Mouse (Mus musculus) ES-E14 (cell line): ENCODE data around the gene Treh. TPM values are rescaled to one million over a fixed set of nuclear protein-coding genes. Genes with fewer than 3 reads are reported as not detected.

Source experiments
- DNase-seq: peaks from one replicate; pipeline ENCODE4 v3.0.0-alpha.2; 2013; ENCODE audit warnings: low read depth, low spot score
- H3K27ac ChIP-seq: 2 replicates; pipeline ENCODE4 v1.5.1; 2012; ENCODE audit warnings: low read depth, mild to moderate bottlenecking, low read length, moderate library complexity, mixed read lengths; ENCODE audit not compliant: poor library complexity, insufficient read depth, severe bottlenecking
- H3K36me3 ChIP-seq: 2 replicates; pipeline ENCODE4 v1.6.1; 2012; ENCODE audit warnings: mild to moderate bottlenecking, low read length, moderate library complexity, mixed read lengths; ENCODE audit not compliant: control insufficient read depth, poor library complexity, insufficient read depth, severe bottlenecking
- H3K4me1 ChIP-seq, 2 experiments: fragments of 150-350 bp in 1 of 2; sonication (generic) in 1 of 2; 2 replicates each; pipeline ENCODE4 v1.6.1; 2012; ENCODE audit warnings: low read length in 2 of 2, mild to moderate bottlenecking in 1 of 2, mixed read lengths in 1 of 2; ENCODE audit not compliant: control insufficient read depth in 2 of 2, insufficient read depth in 2 of 2, poor library complexity in 1 of 2
- H3K4me3 ChIP-seq, 2 experiments: fragments of 150-350 bp in 1 of 2; sonication (generic) in 1 of 2; 2 replicates each; pipeline ENCODE4 v1.5.1; 2012; ENCODE audit warnings: low read length in 2 of 2, low read depth in 1 of 2, mild to moderate bottlenecking in 1 of 2, mixed read lengths in 1 of 2; ENCODE audit not compliant: insufficient read depth in 1 of 2, poor library complexity in 1 of 2, severe bottlenecking in 1 of 2
- H3K9ac ChIP-seq: 2 replicates; pipeline ENCODE4 v1.6.1; 2012; ENCODE audit warnings: low read depth, mild to moderate bottlenecking, low read length, mixed read lengths; ENCODE audit not compliant: poor library complexity, insufficient read depth, severe bottlenecking
- H3K9me3 ChIP-seq: fragments of 150-350 bp; sonication (generic); 2 replicates; pipeline ENCODE4 v1.6.1; 2012; ENCODE audit warnings: low read depth, mild to moderate bottlenecking, low read length; ENCODE audit not compliant: control insufficient read depth, insufficient read depth
- CHD2 ChIP-seq: IDR thresholded peaks from 2 replicates; pipeline ENCODE4 v1.6.1; 2014; ENCODE audit warnings: mild to moderate bottlenecking, low read depth, low read length, inconsistent platforms
- HCFC1 ChIP-seq: IDR thresholded peaks from 2 replicates; pipeline ENCODE4 v1.6.1; 2012; ENCODE audit warnings: low read length, inconsistent platforms, borderline replicate concordance; ENCODE audit not compliant: insufficient read depth
- MAFK ChIP-seq: IDR thresholded peaks from 2 replicates; pipeline ENCODE4 v1.6.1; 2014; ENCODE audit warnings: mild to moderate bottlenecking, low read depth, low read length, inconsistent platforms; ENCODE audit not compliant: insufficient read depth
- ZC3H11A ChIP-seq: IDR thresholded peaks from 2 replicates; pipeline ENCODE4 v1.6.1; 2012; ENCODE audit warnings: low read depth, mild to moderate bottlenecking, inconsistent platforms, low read length, borderline replicate concordance
- ZNF384 ChIP-seq: IDR thresholded peaks from 2 replicates; pipeline ENCODE4 v1.6.1; 2012; ENCODE audit warnings: low read depth, low read length, inconsistent platforms
- in situ Hi-C, 2 experiments: fragments of 600-800 bp; cut with MboI; formaldehyde crosslinking; loops; one replicate each; pipeline ENCODE4 v1.15.1; 2025; ENCODE audit warnings: low sequenced_read_pairs in 2 of 2, inconsistent platforms in 1 of 2; ENCODE audit not compliant: unreplicated experiment in 2 of 2
- total RNA-seq: library from RNA; depleted of rRNA; stranded (reverse); fragments of 300-350 nt; gene quantifications from 2 replicates; pipeline ENCODE4 v1.2.3, GENCODE M21; 2012

The Treh gene
- total RNA-seq, 1 experiment: not detected

DNA sequence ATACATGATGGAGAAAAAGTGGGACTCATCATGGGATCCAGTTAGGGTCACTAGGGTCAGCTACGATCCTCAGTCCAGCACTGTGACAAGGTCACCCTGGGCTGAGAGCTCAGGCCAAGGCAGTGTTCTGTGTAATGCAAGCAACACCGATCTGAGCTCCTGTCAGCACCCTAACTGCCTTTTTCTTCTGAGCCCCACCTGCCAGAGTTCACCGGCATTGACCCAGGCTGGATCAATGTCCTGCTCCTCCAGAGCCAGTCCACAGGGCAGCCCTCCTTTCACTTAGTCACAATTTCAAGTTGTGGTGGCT is 48.8 kb downstream of the Treh start:
- H3K9ac ChIP-seq: no peak overlapping the region
- no peak for TF ChIP-seq MAFK
- TF ChIP-seq ZNF384: no peak
- no peak for TF ChIP-seq ZC3H11A
- no peak for TF ChIP-seq HCFC1
- no peak for TF ChIP-seq CHD2
- H3K4me1 ChIP-seq: peaks cover 0 to 12% of the 10 kb centered on the region in 2 experiments; a peak in 2 of 4 replicates
- H3K36me3 ChIP-seq: no peaks in the 10 kb centered on the region
- H3K9me3 ChIP-seq: no peaks in the 10 kb centered on the region
- H3K27ac ChIP-seq: no peak overlapping the region
- in situ Hi-C loops: no loop called here
- DNase-seq: no peak
- no peak overlapping the region for H3K4me3 ChIP-seq

DNA sequence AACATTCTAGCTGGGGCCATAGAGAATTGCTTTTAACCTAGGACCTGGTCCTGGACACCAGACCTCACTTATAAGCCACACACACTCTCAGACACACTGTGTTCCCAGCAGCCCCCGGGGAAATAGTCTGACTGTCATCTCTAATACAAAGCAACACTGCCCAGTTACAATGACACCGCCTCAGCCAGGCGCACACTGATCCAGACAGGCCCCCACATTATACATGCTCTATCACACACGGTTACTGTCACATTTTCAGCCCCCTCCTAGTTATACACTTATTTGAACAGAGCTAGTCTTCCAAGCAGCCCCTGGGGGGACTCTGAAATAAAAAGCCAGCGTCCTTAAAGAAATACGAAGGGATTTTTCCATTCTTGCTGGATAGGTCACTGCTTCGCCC is 49.5 kb downstream of the Treh start:
- TF ChIP-seq HCFC1 (no peak), MAFK (no peak), CHD2 (no peak), ZNF384 (no peak)
- in situ Hi-C loops: no loop called here
- Histone ChIP-seq H3K9me3 (no peaks in the 10 kb centered on the region), H3K36me3 (no peaks in the 10 kb centered on the region), H3K9ac (no peak overlapping the region), H3K4me3 (no peak overlapping the region), H3K4me1 (peaks cover 2 to 12% of the 10 kb centered on the region in 2 experiments; a peak in 2 of 4 replicates), H3K27ac (no peak overlapping the region)
- no peak for DNase-seq

DNA sequence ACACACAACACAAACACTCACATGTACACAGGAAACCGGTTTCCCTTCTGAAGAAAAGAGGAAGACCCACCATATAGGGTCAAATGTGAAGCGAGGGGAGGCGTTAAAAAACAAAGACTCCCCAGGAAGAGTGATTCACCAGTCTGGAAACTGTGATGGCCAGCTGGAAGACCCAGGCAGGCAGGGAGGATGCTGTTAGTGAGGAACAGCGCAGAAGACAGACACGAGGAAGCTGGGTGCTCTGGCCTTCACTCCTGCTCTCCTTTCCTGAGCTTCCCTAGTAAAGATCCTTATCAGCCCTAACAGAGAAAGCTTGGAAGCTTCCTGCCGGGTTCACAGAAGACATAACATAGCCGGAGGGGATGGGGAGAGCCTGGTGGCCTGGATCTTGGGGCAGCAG is 50.0 kb downstream of the Treh start:
- in situ Hi-C loops: no loop called here
- no peak overlapping the region for H3K4me3 ChIP-seq
- no peaks in the 10 kb centered on the region for H3K36me3 ChIP-seq
- no peak overlapping the region for H3K9ac ChIP-seq
- no peaks in the 10 kb centered on the region for H3K9me3 ChIP-seq
- DNase-seq: no peak
- H3K4me1 ChIP-seq: peaks cover 2 to 12% of the 10 kb centered on the region in 2 experiments; a peak in 2 of 4 replicates
- H3K27ac ChIP-seq: no peak overlapping the region
- TF ChIP-seq CHD2 (no peak), ZC3H11A (no peak), HCFC1 (no peak), MAFK (no peak), ZNF384 (no peak)

- H3K9me3 ChIP-seq: no peaks in the 10 kb centered on the region
- H3K4me3 ChIP-seq: no peak overlapping the region
- no peak for DNase-seq
- TF ChIP-seq CHD2: no peak
- TF ChIP-seq MAFK: no peak
- no peak for TF ChIP-seq ZNF384
- no peak for TF ChIP-seq HCFC1
- no peak for TF ChIP-seq ZC3H11A
- peaks cover 2 to 12% of the 10 kb centered on the region in 2 experiments; a peak in 2 of 4 replicates for H3K4me1 ChIP-seq
- in situ Hi-C loops: no loop called here
- H3K36me3 ChIP-seq: no peaks in the 10 kb centered on the region
- H3K9ac ChIP-seq: no peak overlapping the region
- no peak overlapping the region for H3K27ac ChIP-seq
Observed at GRCm38 (mm10) chr9:44723521-44724041, 50.5 kb downstream of the Treh start.

DNA sequence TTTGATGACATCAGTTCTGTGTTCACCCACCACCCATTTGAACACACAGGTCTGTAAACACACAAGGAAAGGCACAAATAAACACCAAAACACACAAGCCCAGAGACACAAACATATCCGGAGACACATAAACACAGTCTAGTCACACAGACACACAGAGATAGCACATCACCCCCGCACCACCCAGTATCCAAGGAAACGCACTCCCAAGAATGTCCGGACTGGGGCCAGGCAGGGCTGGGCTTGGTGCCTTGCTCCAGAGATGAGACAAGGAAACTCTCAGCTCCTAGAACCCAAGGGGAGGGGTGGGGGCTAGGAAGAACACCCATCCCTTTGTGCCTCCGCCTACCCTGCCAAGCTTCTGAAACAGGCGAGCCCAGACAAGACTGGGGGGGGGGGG is 51.2 kb downstream of the Treh start:
- no peaks in the 10 kb centered on the region for H3K36me3 ChIP-seq
- DNase-seq: no peak
- no peak overlapping the region for H3K4me3 ChIP-seq
- H3K9me3 ChIP-seq: no peaks in the 10 kb centered on the region
- TF ChIP-seq CHD2 (no peak), ZNF384 (no peak), MAFK (no peak), ZC3H11A (no peak), HCFC1 (no peak)
- H3K4me1 ChIP-seq: peaks cover 2 to 12% of the 10 kb centered on the region in 2 experiments; a peak in 2 of 4 replicates
- in situ Hi-C loops: no loop called here
- H3K27ac ChIP-seq: no peak overlapping the region
- no peak overlapping the region for H3K9ac ChIP-seq
